Mouse (Mus musculus) frontal cortex, postnatal 14 days (tissue): ENCODE data around the gene Chrna10.

Experiments
- DNase-seq, 2 experiments: peaks; one replicate each; pipeline ENCODE4 v3.0.0; 2022; ENCODE audit warnings: low spot score in 2 of 2

Chrna10 gene

DNA sequence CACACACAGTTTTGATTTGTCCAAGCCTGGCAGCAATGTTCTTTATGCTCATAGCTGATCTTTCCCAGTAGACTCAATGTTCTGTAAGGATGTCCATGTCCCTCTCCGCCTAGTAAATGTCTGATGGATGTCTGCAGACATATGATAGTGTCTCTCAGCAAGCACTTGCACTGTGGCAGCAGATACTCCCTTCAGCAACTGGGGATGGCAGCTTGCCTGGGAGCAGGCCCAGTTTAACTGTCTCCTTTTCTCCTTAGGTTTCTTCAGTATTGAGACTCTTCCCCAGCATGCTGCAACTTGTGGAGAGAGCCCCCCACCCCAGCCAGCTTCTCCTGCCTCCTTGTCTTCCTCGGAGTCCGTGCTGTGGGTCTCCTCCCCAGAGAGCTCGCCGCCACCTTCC lies 34.8 kb downstream of the Chrna10 start:
- no peak for DNase-seq

DNA sequence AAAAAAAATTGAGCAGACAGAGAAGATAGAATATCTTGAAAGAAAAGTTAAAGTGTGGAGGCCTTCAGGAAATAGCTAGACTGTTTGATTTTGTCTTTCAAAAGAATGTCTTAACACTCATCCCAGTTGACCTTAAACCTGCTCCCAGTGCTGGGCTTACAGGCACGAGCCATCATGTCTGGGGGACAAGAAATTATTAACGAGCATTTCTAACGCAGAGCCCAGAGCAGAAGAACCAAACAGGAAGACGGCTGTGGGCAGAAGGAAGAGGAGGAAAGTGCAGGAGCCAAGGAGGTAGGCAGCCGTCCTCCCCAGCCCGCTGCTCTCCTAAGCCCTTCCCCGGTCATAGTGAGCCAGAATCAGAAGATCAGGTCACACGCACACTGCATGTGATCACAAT lies 36.3 kb downstream of the Chrna10 start:
- no peak for DNase-seq

DNA sequence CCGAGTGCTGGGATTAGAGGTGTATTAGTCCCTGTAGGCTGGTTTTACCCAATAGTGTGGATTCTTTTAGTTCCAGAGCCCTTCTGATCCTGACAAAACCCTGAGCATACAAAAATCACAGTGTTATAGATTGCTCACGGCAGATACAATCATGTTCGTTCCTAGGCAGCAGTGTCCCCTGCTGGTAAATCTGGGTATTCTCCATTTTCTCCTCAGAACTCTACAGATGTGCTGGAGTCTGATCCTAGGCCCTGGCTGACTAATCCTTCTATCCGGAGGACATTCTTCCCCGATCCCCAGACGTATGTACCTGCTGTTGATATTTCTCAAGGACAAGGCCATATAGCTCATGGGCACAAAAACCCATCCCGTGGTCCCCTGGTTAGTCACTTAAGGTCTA lies 38.1 kb downstream of the Chrna10 start:
- DNase-seq: peak in 1 of 2 experiments; percentile 23

DNA sequence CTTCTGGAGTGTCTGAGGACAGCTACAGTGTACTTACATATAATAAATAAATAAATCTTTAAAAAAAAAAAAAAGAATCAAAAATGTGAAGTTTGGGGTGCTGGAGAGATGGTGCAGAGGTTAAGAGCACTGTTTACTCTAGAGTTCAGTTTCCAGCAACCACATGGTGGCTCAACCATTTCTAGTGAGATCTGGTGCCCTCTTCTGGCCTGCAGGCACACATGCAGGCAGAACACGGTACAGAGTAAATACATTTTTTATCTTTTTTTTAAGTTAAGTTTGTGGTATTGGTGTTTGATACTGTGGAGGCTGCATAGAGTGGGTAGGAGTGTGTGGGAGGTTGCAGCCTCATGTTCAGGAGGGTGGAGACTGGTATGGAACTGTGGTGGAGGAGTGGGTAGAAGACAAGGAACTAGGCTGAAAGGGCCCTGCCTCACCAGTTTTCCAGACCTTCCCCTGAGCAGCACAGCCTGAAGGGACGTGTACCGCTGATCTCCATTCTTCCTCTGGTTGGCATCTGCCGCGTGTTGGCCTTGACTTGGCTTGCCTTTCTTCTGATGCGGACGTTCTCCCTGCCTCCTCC lies 39.8 kb downstream of the Chrna10 start:
- no peak for DNase-seq

DNA sequence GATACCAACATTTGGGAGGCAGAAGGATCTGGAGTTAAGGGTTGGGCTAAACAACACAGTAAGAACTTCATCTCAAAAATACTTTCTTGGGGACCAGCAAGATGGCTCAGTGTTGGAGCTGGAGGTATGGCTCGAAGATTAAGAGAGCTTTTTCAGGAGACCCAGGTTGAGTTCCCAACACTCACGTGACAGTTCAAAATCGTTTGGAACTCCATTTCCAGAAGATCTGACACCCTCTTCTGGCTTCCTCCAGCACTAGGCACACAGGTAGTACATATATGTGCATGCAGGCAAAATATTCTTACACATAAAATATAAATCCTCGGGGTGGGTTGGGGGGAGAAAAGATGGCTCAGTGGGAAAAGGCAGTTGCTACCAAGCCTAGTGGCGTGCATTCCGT lies 50.3 kb downstream of the Chrna10 start:
- DNase-seq: no peak

DNA sequence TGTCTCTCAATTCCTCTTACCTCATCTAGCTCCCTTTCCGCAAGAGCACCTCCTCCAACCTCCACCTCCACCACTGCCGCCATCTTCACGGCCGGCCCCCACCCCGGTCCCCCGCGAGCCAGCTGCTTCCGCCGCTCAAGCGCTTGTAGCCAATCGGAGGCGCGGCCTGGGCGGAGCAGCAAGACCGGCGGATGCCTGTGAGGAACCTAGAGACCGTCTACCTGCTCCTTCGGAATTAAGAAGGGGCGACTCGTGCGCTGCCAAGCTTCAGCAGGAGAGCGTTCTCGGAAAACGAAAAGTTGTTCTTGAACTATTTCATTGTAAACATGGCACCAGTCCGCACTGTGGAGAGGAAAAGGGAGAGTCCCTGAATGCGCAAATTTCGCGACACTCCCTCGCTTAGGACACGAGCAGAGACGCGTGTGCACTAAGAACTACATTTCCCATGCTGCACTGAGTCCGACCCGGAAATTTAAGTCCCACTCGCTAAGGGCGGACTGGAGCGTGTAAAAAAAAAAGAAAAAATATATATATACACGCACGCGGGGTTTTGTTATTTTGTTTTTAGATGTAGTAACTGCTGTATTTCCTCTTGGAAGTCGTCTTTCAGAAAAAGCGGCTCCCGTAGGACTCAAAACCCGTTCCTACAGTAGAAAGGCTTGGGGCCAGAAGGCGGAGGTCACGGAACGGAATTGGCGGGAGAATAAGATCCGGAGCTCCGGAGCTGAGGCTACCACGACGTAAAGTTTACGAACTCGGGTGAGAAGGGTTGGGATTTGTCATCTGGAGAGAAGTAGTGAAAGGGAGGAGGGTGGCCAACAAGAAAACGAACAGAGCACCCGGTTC lies 51.4 kb downstream of the Chrna10 start, which contains the start of the genes Rnf121, Xndc1 and Xntrpc:
Gene Rnf121, minus strand, starts transcription at position 424 of the 846 bp plus-strand sequence.
Gene Xndc1, plus strand, starts transcription at position 466 of the 846 bp plus-strand sequence.
Gene Xntrpc, plus strand, starts transcription at position 668 of the 846 bp plus-strand sequence.
- DNase-seq: peak; percentile 88 to 92

DNA sequence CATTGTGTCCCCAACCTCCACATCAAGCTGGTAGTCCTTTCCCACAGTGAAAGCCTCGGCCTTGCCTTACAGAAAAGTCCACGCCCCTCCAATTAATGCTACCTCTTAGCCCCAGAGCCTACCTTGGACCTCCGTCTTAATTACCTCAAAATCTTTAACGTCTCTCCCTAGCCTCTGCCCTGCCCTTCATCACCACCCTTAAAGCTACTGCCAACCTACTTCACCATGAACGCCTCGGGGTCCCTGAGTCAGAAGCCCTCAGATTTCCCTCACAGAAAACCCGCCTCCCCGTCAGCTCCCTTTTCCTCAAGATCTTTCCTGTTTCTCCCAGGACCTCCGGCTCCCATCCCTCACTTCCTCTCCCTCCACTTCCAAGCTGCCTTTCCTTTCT lies 52.0 kb downstream of the Chrna10 start:
- DNase-seq: no peak

DNA sequence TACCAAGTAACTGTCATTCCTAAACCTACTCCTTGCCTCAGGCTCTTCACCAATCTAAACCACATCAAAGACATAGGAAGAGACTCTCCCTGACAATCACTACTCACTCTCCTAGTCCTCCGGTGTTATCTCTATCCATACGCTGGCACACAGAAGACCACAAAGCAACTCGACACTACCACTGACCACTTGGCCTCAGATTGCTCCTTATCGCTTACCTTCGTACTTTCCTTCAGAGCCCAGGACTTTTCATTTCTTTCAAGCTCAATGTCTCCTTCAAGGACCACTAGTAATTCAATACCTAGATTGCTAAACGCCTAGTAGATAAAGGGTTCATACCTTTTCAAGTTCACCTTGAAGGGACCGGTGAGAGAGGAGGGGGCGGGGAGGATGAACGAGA lies 52.7 kb downstream of the Chrna10 start:
- no peak for DNase-seq

DNA sequence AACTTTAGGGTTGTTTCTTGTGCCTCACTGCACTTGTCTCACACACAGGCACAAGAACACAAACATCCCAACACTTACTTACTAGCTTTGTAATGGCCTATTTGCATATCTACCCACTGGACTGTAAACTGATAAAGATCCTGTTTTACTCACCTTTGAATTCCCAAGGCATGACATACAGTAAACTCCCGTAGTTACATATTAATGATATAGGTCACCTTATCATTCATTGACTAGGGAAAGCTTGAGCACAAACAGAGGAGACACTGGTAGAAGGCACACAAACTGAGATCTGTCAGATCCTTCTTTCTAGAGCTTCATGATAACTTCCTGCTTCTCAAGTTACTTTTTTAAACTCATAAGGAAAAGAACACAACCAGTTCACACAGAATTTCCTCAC lies 54.4 kb downstream of the Chrna10 start:
- DNase-seq: no peak

DNA sequence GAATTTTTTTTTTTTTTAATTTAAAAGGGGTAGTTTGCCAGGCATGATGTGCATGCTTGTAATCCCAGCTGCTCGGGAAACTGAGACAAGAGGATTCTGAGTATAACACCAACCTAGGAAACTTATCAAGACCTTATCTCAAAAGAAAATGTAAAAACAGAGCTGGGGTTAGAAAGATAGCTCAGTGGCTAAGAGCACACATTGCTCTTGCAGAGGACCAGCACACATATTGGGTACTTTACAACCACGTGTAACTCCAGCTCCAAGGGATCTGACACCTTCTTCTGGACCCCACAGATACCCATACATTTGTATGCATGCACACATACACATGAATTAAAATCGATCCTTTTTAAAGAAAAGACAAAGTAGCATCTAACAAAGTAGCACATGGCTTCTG lies 55.3 kb downstream of the Chrna10 start:
- no peak for DNase-seq
